Mouse (Mus musculus): ENCODE measurements around the gene B4galnt1. TPM values are rescaled to one million over a fixed set of nuclear protein-coding genes. Genes with fewer than 3 reads are reported as not detected.
"Not testable (repeated sequence)": the region's sequence is repeated elsewhere in the genome, so short reads cannot be mapped to it uniquely, and the experiment has no call there.

The B4galnt1 gene
- total RNA-seq, 2 experiments from 2014 or later = 99.8 to 109 TPM

- intact Hi-C loops (cut with DNase I) = no loop called here
- no peak for DNase-seq
Observed at GRCm38 (mm10) chr10:127138328-127139141, 26.5 kb upstream of the B4galnt1 start.

GRCm38 (mm10) chr10:127140971-127141370 is 24.1 kb upstream of the B4galnt1 start:
- no peak for DNase-seq
- intact Hi-C loops (cut with DNase I) = no loop called here

DNA sequence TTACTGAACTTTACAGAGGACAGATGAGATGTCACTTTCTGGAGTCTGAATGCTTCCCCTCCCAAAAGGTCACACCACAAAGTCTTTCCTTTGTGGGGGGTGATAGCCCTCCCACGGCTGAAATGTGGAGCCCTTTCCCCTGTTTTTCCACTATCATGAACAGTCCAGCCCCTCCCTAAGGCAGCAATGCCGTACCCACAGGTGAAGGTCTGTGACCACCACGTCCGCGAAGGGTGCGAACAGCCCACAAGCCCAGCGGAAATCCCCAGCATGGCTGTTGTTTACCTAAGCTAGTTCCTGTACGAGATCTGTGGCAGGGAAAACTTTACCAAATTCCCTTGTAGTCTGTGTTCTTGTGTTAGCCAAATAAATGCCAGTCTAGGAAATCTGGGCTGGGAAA is 23.5 kb upstream of the B4galnt1 start:
- DNase-seq = no peak
- intact Hi-C loops (cut with DNase I) = no loop called here

DNA sequence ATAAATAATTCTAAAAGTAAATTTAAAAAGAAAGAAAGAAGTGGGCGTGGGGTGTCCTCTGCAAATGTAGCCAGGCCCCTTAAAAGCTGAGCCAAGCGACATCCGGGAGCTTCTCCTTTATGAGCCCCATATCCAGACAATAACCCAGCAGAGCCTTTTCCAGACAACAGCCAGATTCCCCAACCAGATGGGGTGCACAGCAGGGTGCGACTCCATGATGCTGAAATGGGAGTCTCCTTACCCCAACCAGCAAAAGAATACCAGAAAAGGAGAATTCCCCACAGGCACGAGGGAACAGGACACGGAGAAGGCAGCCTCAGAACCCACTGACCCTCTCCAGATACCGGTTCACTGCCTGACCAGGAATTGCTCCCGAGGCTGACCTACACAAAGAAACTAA is 21.8 kb upstream of the B4galnt1 start:
- intact Hi-C loops (cut with DNase I) = no loop called here
- no peak for DNase-seq

GRCm38 (mm10) chr10:127144536-127144935 is 20.5 kb upstream of the B4galnt1 start:
- no peak for DNase-seq
- intact Hi-C loops (cut with DNase I) = no loop called here

GRCm38 (mm10) chr10:127145303-127145702 is 19.7 kb upstream of the B4galnt1 start:
- no peak for DNase-seq
- intact Hi-C loops (cut with DNase I) = no loop called here

GRCm38 (mm10) chr10:127147135-127147534 is 17.9 kb upstream of the B4galnt1 start:
- intact Hi-C loops (cut with DNase I) = no loop called here
- DNase-seq = no peak

- intact Hi-C loops (cut with DNase I) = no loop called here
- no peak for DNase-seq
Observed at GRCm38 (mm10) chr10:127150471-127150872, 14.6 kb upstream of the B4galnt1 start.

GRCm38 (mm10) chr10:127151233-127151632 is 13.8 kb upstream of the B4galnt1 start:
- DNase-seq; intact Hi-C loops (cut with DNase I): not testable (repeated sequence)

- intact Hi-C loops (cut with DNase I); DNase-seq: not testable (repeated sequence)
Observed at GRCm38 (mm10) chr10:127152556-127152955, 12.5 kb upstream of the B4galnt1 start.

DNA sequence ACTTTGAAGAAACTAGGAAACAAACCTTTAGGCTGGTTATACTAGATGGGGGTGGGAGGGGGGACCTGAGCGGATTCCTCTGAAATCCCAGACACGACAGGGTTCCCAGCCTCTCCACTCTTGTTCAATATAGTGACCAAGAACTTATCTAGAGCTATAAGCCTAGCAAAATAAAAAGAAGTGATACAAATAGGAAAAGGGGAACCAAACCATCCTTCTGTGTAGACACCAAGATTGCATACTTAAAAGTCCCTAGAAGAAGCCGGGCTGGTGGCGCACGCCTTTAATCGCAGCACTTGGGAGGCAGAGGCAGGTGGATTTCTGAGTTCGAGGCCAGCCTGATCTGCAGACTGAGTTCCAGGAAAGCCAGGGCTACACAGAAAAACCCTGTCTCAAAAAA is 11.7 kb upstream of the B4galnt1 start:
- DNase-seq = no peak
- intact Hi-C loops (cut with DNase I) = no loop called here

GRCm38 (mm10) chr10:127154241-127154640 is 10.8 kb upstream of the B4galnt1 start:
- no peak for DNase-seq

GRCm38 (mm10) chr10:127154652-127155051 is 10.4 kb upstream of the B4galnt1 start:
- DNase-seq = no peak
- intact Hi-C loops (cut with DNase I) = no loop called here

More at GRCm38 (mm10) chr10:127154241-127154640, 10.8 kb upstream of the B4galnt1 start:
- intact Hi-C loops (cut with DNase I) = no loop called here

DNA sequence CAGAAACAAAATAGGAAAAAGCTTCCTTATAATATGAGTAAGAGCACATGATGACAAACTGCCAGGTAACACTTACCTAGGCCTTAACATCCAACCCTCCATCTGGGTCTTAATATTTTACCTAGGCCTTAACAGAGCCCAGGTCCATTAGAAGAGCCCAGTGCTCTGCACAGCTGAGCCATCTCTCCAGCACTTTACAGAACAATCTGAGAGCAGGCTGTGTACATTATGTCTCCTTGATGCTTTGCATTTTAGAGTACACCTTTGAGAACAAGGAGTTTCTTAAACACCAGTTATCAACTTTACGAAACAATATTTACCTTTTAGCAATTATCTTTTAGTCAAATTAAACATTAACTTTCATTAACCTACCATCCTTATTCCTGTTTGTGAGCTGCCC is 8.9 kb upstream of the B4galnt1 start:
- intact Hi-C loops (cut with DNase I) = no loop called here
- no peak for DNase-seq

GRCm38 (mm10) chr10:127156511-127156910 is 8.5 kb upstream of the B4galnt1 start:
- intact Hi-C loops (cut with DNase I) = no loop called here
- no peak for DNase-seq

DNA sequence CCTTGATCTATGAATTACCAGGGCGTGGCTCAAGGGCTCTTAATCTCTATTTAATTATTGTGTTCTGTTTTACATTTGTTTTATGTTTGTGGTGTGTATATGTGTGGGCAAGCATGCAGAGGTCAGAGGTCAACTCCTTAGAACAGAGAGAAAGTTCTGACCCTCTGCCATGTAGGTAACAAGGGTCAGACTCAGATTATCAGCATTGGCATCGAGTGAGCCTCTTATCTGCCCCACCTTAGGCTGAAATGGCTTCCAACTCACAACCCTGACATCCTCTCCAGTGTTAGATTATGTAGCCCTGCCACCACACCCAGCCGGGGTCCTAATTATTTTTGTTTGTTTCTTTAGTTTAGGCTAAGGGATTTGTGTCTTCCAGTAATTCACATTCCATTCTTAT is 6.6 kb upstream of the B4galnt1 start:
- DNase-seq = no peak
- intact Hi-C loops (cut with DNase I) = no loop called here

- no peak for DNase-seq
- intact Hi-C loops (cut with DNase I) = no loop called here
Observed at GRCm38 (mm10) chr10:127160081-127160480, 4.9 kb upstream of the B4galnt1 start.

GRCm38 (mm10) chr10:127160728-127161127 is 4.3 kb upstream of the B4galnt1 start:
- intact Hi-C loops (cut with DNase I) = no loop called here

DNA sequence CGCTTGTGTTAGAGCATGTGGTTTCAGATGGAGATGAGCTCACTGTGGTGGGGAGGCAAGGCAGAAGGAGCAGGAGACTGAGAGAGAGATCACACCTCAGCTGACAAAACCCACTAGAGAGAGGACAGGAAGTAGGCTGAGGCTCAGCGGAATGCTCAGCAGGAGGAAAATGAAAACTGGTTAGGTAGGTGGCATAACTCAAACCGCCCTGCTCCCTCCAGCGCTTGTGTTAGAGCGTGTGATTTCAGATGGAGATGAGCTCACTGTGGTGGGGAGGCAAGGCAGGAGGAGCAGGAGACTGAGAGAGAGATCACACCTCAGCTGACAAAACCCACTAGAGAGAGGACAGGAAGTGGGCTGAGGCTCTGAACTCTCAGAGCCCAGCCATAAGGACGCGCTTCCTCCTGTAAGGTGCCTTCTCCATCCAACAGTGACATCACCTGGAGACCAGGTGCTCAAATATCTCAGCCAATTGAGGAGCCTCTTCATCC is 2.2 kb upstream of the B4galnt1 start:
- intact Hi-C loops (cut with DNase I); DNase-seq: not testable (repeated sequence)

More at GRCm38 (mm10) chr10:127160728-127161127, 4.3 kb upstream of the B4galnt1 start:
- DNase-seq = no peak

GRCm38 (mm10) chr10:127164190-127164589 is 835 bp upstream of the B4galnt1 start:
- intact Hi-C loops (cut with DNase I) = no loop called here
- no peak for DNase-seq

DNA sequence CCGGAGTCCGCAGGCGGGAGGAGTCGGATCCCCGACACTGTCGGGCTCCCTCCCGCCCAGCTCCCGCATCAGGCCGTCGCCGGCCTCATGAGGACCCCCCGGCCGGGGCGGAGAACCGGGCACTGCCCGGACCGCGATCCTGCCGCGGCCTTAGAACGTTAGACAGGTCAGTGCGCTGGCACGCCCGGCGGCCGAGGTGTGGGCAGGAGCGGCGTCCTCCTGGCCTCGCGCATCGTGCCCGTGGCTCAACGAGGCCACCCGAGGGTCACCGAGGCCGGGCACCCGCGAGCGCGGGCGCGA is 279 bp downstream of the B4galnt1 start:
- intact Hi-C loops (cut with DNase I) = loop anchor here (5.0 kb wide), 1 partner anchor 43 kb away; the partner anchor contains the start of gene Os9
- no peak for DNase-seq

- intact Hi-C loops (cut with DNase I) = loop anchor here (5.0 kb wide), 1 partner anchor 44 kb away; the partner anchor contains the start of gene Os9
- peak; percentile 52 for DNase-seq
Observed at GRCm38 (mm10) chr10:127165654-127166403, 804 bp downstream of the B4galnt1 start.
